Mouse (Mus musculus): Measurements from ENCODE around the gene Slco3a1.

GRCm38 (mm10) chr7:74330858-74331726 is 223.5 kb downstream of the Slco3a1 start:
- TF ChIP-seq CTCF (IDR thresholded peaks at IDR 0.05): no peak
- no peak for TF ChIP-seq EP300 (IDR thresholded peaks at IDR 0.05)

Measured in lung, postnatal 0 days (tissue).